Mouse (Mus musculus) left cerebral cortex, postnatal 25 days (tissue): Measurements from ENCODE around the gene Myzap. TPM values are rescaled to one million over a fixed set of nuclear protein-coding genes. Genes with fewer than 3 reads are reported as not detected.
"Not testable (repeated sequence)": the region's sequence is repeated elsewhere in the genome, so short reads cannot be mapped to it uniquely, and the experiment has no call there.

ENCODE experiments used
- DNase-seq, 2 experiments: peaks; one replicate each; pipeline ENCODE4 v3.0.0; 2022; ENCODE audit warnings: low spot score in 2 of 2, mixed read lengths in 1 of 2
- intact Hi-C: fragments of 180-260 bp; cut with DNase I; formaldehyde crosslinking; loops from one replicate; pipeline ENCODE4 v1.15.1; 2025
- total RNA-seq, 2 experiments: library from RNA; stranded (reverse); gene quantifications; 2 replicates each; pipeline ENCODE4 v1.2.3; 2021

The Myzap gene
- total RNA-seq, result 1 to 10 TPM; 1.6 TPM

- peak; percentile 42 to 66 for DNase-seq
- intact Hi-C loops, result no loop called here
These were observed at the start of gene Myzap for GRCm38 (mm10) chr9:71591938-71592548. Gene Myzap, minus strand, starts transcription at chr9:71592360.

- no peak for DNase-seq
- intact Hi-C loops, result loop anchor here (10.0 kb wide), 2 partner anchors 134 to 554 kb away; partner anchors contain the start of gene Cgnl1
These were observed 48.3 kb upstream of the Myzap start for GRCm38 (mm10) chr9:71640361-71640927.

GRCm38 (mm10) chr9:71638198-71638597 lies 46.0 kb upstream of the Myzap start:
- intact Hi-C loops, result no loop called here
- no peak for DNase-seq

GRCm38 (mm10) chr9:71636854-71637253 lies 44.7 kb upstream of the Myzap start:
- intact Hi-C loops, result no loop called here
- peak in 1 of 2 experiments; percentile 28 for DNase-seq

- intact Hi-C loops, result no loop called here
- DNase-seq, result no peak
These were observed 43.5 kb upstream of the Myzap start for GRCm38 (mm10) chr9:71635627-71636026.

GRCm38 (mm10) chr9:71634916-71635315 lies 42.8 kb upstream of the Myzap start:
- intact Hi-C loops, result no loop called here
- DNase-seq, result no peak

GRCm38 (mm10) chr9:71628921-71629320 lies 36.8 kb upstream of the Myzap start:
- intact Hi-C loops, result no loop called here
- no peak for DNase-seq

GRCm38 (mm10) chr9:71628286-71628685 lies 36.1 kb upstream of the Myzap start:
- intact Hi-C loops, result no loop called here
- DNase-seq, result peak in 1 of 2 experiments; percentile 19

GRCm38 (mm10) chr9:71625961-71626360 lies 33.8 kb upstream of the Myzap start:
- DNase-seq, result no peak
- intact Hi-C loops, result no loop called here

- intact Hi-C loops, result no loop called here
These were observed 32.8 kb upstream of the Myzap start for GRCm38 (mm10) chr9:71624793-71625495.

GRCm38 (mm10) chr9:71623871-71624569 lies 31.9 kb upstream of the Myzap start:
- DNase-seq, result peak in 1 of 2 experiments; percentile 24
- intact Hi-C loops, result no loop called here

More at GRCm38 (mm10) chr9:71624793-71625495, 32.8 kb upstream of the Myzap start:
- DNase-seq, result peak; percentile 29 to 31

GRCm38 (mm10) chr9:71622593-71622992 lies 30.4 kb upstream of the Myzap start:
- no peak for DNase-seq
- intact Hi-C loops, result no loop called here

- intact Hi-C loops, result no loop called here
- DNase-seq, result no peak
These were observed 29.8 kb upstream of the Myzap start for GRCm38 (mm10) chr9:71621968-71622367.

GRCm38 (mm10) chr9:71620116-71620515 lies 28.0 kb upstream of the Myzap start:
- DNase-seq, intact Hi-C loops: not testable (repeated sequence)

GRCm38 (mm10) chr9:71617363-71617762 lies 25.2 kb upstream of the Myzap start:
- peak in 1 of 2 experiments; percentile 12 for DNase-seq
- intact Hi-C loops, result loop anchor here (10.0 kb wide), 2 partner anchors 263 to 403 kb away; partner anchors contain the start of gene Aldh1a2

- intact Hi-C loops, result loop anchor here (1.0 to 10.0 kb wide), 3 partner anchors 72 to 401 kb away; partner anchors contain the start of gene Aldh1a2
- peak; percentile 72 to 75 for DNase-seq
These were observed 24.0 kb upstream of the Myzap start for GRCm38 (mm10) chr9:71616185-71616584.

- intact Hi-C loops, result loop anchor here (10.0 kb wide), 2 partner anchors 260 to 400 kb away; partner anchors contain the start of gene Aldh1a2
- DNase-seq, result no peak
These were observed 22.5 kb upstream of the Myzap start for GRCm38 (mm10) chr9:71614643-71615042.

- intact Hi-C loops, result loop anchor here (10.0 kb wide), 2 partner anchors 258 to 398 kb away; partner anchors contain the start of gene Aldh1a2
These were observed 20.8 kb upstream of the Myzap start for GRCm38 (mm10) chr9:71612981-71613380.

GRCm38 (mm10) chr9:71611876-71612275 lies 19.7 kb upstream of the Myzap start:
- intact Hi-C loops, result loop anchor here (10.0 kb wide), 2 partner anchors 257 to 397 kb away; partner anchors contain the start of gene Aldh1a2
- DNase-seq, result no peak

More at GRCm38 (mm10) chr9:71612981-71613380, 20.8 kb upstream of the Myzap start:
- no peak for DNase-seq

GRCm38 (mm10) chr9:71609010-71609409 lies 16.9 kb upstream of the Myzap start:
- DNase-seq, result no peak
- intact Hi-C loops, result no loop called here
